Mouse (Mus musculus) right cerebral cortex, adult 18-20 months (tissue): ENCODE results near the gene Hao2.
A peak's percentile ranks its signal among the peaks of the same experiment; 100 is the strongest.

Source experiments
- DNase-seq: peaks from one replicate; pipeline ENCODE4 v3.0.0; 2022; ENCODE audit warnings: mixed read lengths

The Hao2 gene

DNA sequence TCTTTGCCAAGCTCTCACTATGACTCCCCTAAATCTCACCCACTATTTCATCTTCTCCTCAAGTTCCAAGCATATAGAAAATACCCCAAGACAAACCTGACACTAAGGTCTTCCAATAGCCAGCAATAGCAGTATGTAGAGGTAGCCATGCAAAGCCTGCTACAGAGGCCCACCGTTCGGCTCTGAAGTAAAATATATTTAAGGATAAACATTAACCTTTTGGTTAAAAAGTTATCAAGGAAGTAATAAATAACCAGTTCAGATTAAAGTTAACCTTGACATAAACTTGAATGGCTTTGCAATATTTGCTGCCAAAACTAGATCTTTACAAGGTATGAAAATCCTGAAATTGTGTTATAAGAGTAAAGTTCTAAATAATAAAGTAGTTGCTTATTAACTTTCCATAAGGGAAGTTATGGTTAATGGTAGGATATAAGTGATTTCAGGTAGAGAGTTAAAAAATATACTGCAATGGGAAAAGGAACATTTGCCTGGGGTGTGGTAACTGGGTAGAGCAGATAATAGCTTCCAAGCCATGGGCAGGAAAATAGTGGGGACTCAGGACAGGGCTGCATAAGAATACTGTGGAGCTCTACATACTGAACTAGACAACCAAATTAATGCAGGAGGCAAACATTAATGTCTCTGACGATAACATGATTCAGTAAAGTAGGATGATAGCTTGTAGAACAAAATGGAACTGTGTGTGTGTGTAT, at the start of gene Hao2:
Gene Hao2 (minus strand): TSS at position 183 of the 716 bp plus-strand sequence.
- DNase-seq, result no peak

DNA sequence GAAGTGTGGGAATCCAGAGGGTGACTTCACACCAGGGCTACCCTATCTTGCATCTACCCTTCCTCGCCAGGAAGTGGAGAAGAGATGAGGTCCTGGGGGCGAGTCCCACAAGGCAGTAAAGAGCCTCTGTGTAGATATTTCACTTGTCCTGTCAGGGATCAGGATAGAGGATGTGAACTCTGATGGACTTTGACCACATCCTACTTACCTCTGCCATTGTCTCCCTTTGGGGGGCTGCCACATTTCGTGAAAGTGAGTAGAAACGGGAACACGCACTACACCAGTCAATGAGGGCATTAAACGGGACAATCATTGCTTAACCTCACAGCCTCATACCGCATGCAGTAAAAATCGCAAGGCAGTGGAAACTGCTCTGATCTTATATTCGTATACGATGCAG, 48.6 kb upstream of the Hao2 start:
- DNase-seq, result no peak

DNA sequence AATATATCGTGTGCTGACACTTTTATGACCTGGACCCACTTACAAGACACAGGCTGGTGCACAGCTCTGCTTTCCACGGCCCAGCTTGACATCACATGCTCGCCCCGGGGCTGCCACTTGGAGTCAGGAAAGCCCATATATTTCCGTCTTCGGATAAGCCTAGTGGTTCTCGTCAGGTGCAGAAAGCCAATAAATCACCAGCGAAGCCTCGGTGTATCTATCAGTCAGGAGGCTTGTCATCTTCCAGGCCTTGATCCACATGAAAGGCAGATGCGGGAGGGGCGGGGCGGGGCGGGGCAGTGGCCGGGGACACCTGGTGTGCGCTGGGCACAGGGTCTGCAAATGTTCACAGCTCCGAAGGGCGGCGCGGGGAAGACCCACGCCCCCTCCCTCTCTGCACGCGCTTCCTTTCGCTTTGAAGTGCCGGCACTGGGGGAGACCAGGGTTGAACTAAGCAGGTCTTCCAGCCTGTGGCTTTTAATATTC, 48.1 kb upstream of the Hao2 start:
- DNase-seq, result no peak

DNA sequence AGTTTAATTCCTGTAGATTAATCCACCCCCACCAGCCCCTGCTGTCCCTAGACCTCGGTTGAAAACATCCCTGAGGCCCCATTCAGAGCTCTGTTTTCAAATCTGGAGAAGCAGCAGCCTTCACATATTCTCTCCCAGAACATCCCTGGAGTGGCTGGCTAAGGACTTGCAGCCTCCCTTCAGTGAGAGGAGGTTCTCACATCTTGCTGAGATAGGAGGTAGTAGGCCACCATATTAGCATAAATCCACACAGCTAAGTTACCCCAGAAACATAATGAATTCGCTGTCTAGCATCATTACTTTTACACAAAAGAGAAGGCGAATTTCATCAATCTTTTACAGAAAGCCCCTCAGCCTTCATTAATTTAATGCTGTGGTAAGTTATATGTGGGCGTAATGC, 47.2 kb upstream of the Hao2 start:
- peak; percentile 2 for DNase-seq

DNA sequence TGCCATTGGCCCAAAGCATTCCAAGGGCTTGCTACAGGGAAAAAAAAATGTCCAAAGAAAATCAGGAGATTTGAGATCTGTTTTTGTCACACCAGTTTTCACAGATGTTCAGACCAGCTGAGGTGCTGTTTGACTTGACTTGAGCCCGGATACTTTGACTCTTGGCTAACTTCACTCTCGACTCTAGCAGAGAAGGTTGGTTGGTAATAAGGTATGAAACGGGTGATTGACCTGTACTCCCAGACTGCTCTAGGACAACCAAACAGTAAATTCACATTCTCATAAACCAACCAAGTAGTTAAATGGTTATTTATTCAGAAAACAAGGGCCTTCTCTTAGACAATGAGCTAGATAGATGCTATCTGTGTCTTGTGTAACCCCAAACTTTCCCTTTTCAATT, 43.4 kb upstream of the Hao2 start:
- DNase-seq, result no peak

DNA sequence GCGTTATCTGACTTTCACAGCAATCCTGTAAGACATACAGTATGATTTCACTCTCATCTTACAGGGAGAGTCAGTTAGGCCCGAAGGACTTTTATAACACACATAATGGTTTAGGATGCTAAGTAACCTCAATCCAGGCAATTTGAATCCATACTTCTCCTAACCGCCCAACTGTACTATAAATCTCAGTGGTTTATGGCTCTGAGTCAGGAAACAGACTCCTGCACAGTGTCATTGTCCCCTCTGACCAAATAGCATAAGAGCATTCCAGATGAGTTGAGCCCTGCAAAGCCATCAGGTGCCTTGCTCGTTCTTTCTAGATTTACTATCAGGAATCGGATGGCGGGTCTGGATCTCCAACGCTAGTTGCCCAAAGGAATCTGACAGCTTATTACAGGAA, 41.6 kb upstream of the Hao2 start:
- DNase-seq, result no peak

DNA sequence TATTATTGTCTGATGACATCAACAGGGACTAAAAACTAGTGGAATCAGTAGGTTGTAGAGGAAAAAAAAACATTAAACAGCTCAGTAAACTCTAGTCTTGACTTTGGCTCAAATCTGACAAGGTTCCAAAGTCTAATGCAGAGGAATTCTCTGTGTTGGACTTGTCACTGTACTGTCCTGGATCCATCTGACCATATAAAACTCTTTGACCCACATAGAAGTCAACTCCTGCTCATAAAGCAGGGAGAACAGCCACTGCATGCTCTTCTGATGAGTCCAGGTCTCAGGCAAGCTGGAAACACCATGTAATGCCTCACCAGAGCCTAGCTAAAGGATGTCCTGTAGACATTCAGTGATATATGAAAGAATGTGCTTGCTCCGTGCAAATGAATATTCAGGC, 41.0 kb upstream of the Hao2 start:
- DNase-seq, result no peak

DNA sequence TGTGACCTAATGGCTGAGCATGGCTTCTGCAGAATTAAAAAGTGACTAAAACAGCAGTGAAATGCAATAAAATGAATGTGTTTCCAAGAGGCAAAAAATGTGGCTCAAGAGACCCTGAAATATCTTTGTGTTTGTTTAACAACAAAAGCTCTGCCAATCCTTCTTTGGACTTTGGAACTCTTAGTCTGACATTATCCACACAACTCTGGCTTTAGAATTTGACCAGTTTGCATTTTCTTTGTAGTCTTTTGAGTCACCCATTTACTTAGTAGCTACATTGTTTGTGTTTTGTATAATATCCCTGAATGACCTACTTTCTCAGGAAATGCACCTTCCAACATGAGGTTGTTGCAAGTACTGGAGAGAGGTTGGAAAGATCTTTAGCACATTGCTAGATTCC, 39.4 kb upstream of the Hao2 start:
- DNase-seq, result no peak

DNA sequence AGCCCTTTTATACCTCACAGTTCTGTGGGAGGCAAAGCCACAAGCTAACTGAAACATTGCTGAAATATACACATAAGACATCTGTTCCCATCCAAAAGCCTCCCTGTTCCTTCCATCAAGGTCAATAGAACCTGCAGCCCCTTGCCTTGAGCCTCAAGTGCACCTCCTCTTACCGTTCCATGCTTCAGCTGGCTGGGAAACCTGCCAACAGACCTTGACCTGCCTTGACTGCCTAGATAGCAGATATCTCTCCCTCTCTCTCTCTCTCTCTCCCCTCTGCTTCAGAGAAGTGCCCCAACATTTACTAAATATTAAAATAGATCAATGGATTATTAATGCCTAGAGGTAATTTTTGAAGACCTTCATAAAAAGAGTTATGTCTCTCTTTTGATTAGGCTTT, 38.8 kb upstream of the Hao2 start:
- DNase-seq, result no peak

DNA sequence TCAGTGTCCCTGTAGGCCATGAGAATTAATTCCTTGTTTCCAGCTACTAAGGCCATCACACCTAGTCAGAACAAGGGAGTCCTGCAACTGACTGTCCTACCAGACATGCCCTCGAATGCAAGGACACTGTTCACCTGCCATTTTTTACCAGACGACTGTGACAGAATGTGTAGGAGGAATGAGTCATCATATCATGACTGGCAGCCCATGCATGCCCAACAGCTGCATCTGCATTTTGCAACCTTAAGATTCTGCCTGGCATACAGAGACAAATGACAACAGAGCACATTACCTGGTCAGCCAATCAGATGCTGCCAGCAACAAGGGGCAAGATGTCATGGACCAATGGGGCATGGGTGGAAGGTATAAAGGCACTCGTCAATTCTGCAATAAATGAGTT, 27.4 kb upstream of the Hao2 start:
- DNase-seq, result no peak

DNA sequence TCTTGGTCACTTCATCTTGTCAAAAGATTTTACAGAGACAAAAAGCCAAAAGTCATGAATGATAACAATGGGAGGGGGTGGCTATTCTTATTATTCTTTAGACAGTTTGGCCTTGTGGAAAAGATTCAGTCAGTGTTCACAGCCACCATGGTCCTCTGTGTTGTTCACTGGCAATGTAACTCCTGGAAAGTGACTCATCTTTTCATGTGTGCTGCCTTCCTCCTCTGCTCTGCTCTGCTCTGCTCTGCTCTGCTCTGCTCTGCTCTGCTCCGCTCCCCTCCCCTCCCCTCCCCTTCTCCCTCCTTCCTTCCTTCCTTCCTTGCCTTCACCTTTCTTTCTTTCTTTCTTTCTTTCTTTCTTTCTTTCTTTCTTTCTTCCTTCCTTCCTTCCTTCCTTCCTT, 24.2 kb upstream of the Hao2 start:
- DNase-seq, result no peak

DNA sequence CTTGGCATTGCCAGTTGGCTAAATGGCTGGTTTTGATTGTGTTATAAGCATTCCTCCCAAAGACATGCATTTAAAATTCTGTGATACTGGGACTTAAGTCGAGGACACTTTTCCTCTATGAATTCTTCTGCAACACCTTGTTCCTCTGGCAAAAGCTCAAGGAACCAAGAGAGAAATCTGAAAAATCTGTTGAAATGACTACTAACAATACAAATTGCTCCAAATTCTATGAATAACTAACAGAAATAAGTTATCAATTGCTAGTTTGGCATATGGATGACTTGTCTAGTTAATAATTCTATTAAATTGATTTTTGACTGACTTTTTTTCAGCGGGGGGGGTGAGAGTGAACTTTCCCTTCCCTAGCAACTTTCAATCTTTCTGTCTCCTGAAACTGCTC, 23.8 kb upstream of the Hao2 start:
- no peak for DNase-seq

DNA sequence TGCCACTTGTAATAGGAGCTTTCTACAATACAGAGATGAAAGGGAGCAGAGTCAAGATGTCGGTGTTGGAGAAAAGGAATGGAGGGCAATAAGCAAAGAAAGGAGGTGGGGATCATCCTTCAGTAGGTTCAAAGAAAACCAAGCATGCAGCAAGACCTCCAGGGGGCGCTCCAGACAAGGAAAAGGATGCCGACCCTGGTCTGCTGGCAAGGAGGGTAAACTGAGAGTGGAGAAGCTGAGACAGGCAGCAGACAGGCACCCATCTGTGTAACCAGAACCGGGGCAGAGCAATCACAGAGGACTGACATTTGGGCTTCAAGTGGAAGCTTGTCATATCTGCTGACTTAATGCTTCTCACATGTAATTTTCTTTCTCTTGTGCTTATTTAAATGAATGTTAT, 22.6 kb upstream of the Hao2 start:
- DNase-seq, result peak; percentile 32

DNA sequence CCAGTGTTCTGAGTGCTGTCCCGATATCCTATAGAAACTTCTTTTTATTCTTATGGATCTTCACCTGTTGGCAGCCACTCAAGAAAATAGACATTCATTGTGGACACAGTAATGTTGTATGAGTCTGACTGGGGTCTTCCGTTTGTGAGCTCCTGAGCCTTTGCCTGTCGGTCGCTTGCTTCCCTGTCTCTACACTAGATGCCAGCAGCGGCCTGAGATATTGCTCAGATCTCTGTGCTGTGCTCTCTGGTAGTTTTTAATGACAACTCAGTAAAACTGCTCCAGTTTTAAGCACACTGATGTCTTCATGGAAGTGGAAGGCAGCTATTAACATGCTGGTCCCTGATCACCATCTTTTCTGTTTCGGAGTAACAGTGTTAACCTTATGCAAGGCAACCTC, 20.6 kb upstream of the Hao2 start:
- no peak for DNase-seq

DNA sequence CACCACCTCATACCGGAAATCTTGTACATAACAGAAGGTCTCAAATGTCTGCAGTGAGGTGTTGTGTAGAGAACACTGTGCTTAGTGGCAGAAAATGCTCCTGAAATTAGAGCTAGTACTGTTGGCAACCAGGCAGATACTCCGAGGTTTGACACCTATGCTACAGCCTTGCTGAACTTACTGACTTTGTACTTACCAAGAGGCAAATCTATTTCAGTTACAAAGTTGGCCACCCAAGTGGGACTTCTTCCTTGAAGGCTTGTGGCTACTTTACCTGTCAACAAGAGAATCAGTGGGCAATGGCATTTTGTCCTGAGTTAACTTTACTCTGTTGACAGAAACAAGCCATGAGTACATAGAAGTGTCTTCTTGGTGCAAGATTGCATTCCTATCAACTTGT, 4.6 kb upstream of the Hao2 start:
- DNase-seq, result no peak

DNA sequence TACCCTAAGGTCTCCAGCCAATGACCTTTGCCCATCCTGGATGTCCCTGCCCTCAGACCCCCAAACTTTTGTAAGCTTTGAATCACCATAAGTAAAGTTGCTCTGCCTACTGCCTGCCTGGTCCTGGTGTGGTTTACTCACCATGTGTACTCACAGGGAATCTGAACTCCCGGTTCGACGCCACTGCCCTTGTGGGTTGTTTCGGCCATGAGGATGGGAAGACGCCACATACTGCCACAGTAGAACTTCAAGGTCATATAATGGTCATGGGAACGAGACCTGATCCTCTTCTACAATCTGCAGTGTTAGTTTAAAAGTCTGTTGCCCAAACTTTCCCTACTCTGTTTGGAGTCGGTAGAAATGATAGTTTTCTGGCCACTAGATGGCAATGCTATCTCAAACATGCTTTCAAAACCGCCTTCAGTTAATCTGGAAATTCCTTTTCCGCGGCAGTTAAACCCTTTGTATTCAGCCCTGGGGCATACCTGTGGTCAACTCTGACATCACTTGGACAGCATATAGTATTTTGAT, 2.1 kb upstream of the Hao2 start:
- DNase-seq, result peak; percentile 12

DNA sequence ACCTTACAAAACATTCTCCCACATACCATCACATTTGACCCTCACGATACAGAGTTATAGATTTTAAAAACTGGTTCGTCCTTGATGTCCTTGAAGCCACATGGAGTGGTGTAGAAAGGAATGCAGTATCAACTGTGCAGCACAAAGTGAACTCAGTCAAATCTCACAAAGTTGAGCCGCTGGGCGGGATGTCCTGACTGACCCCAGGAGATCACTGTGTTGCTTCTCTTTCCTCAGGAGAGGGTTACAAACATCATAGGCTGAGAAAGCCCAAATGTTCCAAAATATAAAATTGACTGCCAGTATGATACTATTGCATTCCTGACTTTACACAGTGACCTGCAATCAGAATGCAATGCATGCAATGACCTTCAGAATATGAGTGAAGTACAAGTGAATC, 2.6 kb downstream of the Hao2 start:
- no peak for DNase-seq

DNA sequence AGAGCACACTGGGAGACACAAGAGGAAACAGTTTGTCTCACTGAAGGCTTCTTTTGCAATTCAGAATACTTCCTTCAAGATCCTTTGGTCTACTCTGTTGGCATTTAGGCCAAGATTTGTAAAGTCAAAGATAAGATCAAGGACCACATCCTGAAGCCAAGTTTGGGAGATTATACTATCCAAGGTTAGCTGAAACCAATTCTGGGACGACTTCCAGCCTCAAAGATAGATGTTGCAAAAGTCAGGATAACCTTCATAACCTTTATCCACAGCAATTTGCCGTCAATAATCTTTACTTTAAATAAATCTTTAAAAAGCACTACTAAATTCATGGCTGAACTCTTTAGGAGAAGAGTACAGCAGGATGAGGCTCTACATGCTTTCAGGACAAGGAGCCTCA, 4.8 kb downstream of the Hao2 start:
- DNase-seq, result no peak

DNA sequence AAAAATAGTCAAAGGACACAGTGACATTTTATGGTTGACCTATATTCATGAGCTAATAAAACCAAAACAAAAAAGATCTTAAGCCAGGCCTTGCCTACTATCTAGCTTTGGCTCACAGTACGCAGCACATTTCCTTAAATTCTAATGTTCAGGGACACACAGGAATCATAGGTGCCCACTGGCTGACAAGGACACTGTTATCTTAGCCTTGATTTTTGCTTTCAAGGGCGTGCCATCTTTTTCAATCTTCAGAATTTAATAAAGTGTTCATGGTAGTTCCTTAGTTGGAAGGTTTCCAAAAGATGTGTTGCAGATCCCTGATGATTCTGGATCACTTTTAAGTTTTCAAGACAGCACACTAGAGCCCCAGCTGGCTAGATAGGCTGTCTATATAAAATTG, 12.2 kb downstream of the Hao2 start:
- DNase-seq, result no peak

DNA sequence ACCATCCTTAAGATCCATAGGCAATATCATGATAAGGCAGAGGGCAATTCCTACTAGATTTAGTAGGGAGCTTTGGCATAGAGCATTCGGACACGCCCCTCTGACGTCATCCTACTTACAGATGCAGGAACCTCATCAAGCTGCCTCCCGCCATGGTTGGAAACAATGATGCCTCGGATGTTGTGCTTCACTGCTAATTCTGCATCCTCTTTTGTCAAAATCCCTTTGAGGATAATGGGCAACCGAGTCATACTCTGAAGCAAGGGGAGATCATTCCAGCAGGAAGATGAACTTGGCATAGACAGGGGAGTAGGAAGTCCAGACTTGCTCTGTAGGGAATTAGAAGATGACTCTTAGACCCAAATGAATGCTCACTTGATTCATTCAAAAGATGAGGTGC, 12.8 kb downstream of the Hao2 start:
- DNase-seq, result no peak

DNA sequence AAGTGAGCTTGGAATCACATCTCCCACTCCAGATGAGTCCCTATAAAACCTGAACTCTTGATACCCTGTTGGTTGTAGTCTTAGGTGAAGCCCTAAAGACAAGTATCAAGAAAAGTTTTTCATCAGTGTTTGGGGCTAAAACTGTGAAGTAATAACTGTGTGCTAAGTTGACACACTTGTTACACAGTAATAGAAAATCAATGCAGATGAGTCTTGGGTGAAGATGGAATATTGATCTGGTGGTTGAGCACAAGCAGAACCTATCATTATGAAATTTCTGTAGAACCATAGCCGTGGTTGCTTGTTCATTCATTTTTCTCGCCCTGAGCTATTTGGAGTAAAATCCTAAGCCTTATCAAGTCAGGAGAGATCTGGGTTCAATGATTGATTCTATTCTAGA, 24.8 kb downstream of the Hao2 start:
- DNase-seq, result no peak

DNA sequence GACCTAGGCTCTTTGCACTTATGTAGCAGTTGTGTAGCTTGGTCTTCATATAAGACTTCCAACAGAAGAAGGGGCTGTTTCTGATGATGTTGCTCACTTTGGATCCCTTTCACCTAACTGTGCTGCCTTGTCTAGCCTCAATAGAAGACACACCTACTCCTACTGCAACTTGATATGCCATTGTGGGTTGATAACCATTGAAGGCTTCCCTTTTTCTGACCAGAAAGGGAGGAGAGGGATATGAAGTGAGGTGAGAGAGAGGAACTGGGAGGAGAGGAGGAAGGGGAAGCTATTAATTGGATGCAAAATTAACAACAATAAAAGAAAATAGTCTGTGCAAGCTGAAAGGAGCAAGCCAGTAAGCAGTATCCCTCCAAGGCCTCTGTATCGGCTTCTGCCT, 30.2 kb downstream of the Hao2 start:
- DNase-seq, result no peak

DNA sequence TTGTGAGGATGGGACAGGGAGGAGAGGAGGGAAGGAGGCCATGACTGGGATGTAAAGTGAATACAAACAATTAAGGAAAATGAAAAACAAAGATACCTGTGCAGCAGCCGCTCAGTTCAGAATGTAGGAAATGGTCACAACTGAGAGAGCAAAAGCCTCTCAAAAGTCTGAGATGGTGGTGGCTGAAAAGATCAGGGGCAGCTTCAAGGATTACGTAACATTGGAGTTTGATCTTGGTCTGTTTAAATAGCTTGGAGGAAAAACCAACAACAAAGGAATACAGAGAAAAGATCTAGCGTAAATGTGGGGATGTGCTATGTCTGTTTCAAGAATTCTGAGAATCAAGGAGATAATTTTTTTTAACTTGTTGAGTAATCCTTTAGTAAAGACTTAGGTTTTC, 33.5 kb downstream of the Hao2 start, which contains the start of gene Hsd3b1:
Gene Hsd3b1 (minus strand): TSS at position 219 of the 400 bp plus-strand sequence.
- DNase-seq, result no peak

DNA sequence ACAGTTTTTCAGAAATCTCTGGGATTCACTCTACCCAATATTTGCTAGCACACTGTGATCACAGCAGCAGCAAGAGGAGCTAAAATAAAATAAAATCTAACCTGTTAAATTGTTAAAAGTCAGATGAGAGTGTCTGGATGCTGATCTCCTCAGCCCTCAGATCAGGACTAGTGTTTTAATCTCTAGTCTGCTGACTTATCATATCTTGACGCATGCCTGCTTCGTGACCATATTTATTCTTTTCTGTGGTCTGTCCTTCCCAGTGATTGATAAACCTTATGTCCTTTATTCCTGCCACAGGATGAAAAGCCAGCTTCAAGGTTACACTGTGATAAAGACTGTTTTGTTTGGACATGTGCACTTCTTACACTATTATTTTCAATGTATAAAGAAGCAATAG, 35.0 kb downstream of the Hao2 start:
- DNase-seq, result no peak

DNA sequence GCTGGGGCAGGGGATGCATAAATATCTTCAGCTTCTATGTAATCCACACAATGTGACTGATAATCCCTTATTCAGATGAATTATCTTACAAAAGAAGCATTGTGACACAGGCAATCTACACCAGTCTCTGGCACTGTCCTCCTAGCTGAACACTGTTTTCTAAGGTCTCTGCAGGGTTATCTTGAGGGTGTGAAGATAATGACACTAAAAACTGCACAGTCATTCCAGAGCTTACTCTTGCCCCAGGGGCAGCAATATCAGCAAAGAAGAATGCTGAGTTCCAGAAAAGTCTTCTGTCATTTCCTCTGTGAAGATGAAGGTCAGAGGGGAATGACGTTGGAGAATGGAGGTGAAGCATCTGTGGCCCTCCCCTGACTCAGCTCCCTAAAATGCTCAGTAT, 36.1 kb downstream of the Hao2 start:
- DNase-seq, result no peak
